Mouse (Mus musculus): ENCODE measurements at regions not wholly inside any gene's neighbourhood (a gene's known extent, or its start where the extent isn't known, plus 50 kb on each side); places are given as distances from the start of the nearest gene placed in this dataset.

DNA sequence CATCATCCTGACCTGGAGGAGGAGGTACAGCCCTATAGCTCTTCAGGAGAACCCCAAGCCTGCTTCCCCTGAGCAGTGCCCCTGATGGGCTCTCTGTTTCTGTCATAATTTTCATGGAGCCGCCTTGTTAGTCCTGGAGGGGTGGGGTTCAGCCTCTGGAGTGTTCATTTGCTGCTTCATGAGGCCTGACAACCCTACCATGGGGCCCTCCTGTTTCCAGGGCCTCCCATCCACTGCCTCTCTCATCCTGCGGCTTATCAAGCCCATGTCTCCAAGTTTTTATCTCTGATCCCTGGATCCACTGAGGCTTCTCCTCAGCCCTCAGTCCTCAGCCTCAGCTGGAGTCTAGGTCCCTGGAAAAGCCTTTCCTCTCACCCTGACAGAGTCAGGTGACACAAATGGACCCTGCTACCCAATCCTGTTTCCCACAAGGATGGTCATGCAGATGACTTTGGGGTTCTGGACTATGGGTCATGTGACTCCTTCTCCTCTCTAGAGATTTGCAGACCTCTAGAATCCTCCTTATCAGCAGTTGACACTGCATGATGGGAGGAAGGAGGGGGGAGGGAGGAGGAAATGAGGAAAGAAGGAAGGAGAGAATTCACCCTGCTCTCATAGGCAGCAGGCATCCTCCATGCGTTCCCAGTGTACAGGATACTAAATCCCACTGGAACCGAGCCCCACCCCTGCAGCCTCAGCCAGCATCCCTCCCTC lies 59.3 kb upstream of the Runx3 start:
- peak; percentile 50; the same call in 1 of the 2 replicates for TF ChIP-seq BHLHE40 (IDR thresholded peaks at IDR 0.05; ENCODE audit: borderline replicate concordance, low read depth, low read length)
- TF ChIP-seq CTCF (IDR thresholded peaks at IDR 0.05 in 2 of 3, conservative IDR thresholded peaks at IDR 0.05 in 1 of 3; ENCODE audit: control insufficient read depth in 1 of 3, insufficient read depth in 1 of 3, low read depth in 2 of 3, low read length in 3 of 3, poor library complexity in 1 of 3, severe bottlenecking in 1 of 3), result no peak
- no peak for TF ChIP-seq JUND (IDR thresholded peaks at IDR 0.05; ENCODE audit: low read depth, low read length)
- TF ChIP-seq ZNF384 (IDR thresholded peaks at IDR 0.05; ENCODE audit: low read depth, low read length), result no peak
- TF ChIP-seq TAL1 (IDR thresholded peaks at IDR 0.05; ENCODE audit: low read length), result peak; percentile 74
- no peak for TF ChIP-seq RAD21 (IDR thresholded peaks at IDR 0.05; ENCODE audit: low read depth, low read length)
- TF ChIP-seq MAFK (IDR thresholded peaks at IDR 0.05; ENCODE audit: borderline replicate concordance, low read depth, low read length), result no peak
- peak; percentile 71 to 78; a peak in 3 of 4 replicates for TF ChIP-seq EP300 (IDR thresholded peaks at IDR 0.05; ENCODE audit: low read depth in 1 of 2, low read length in 2 of 2)
- peak; percentile 27; the same call in 1 of the 2 replicates for TF ChIP-seq MAX (IDR thresholded peaks at IDR 0.05; ENCODE audit: low read length)
- TF ChIP-seq USF2 (IDR thresholded peaks at IDR 0.05; ENCODE audit: borderline replicate concordance in 1 of 2, insufficient read depth in 1 of 2, low read depth in 1 of 2, low read length in 2 of 2), result peak; percentile 41 to 68; a peak in 3 of 4 replicates
- TF ChIP-seq TCF12 (IDR thresholded peaks at IDR 0.05; ENCODE audit: low read depth, low read length), result peak; percentile 70
- no peak for TF ChIP-seq MYB (IDR thresholded peaks at IDR 0.05; ENCODE audit: low read depth, low read length)
- 0 out of 2 replicates have a peak, but pooled peaks have one; percentile 22 for TF ChIP-seq MXI1 (IDR thresholded peaks at IDR 0.05; ENCODE audit: low read depth, low read length)
